Mouse (Mus musculus) midbrain, postnatal 0 days (tissue): Measurements from ENCODE around the gene Ifit1bl1. TPM values are rescaled to one million over a fixed set of nuclear protein-coding genes. Genes with fewer than 3 reads are reported as not detected.
"Not testable (repeated sequence)": the region's sequence is repeated elsewhere in the genome, so short reads cannot be mapped to it uniquely, and the experiment has no call there.

ENCODE experiments used
- ATAC-seq: fragments of 200-750 bp; cut with Nextera tagmentation; 2 replicates; pipeline ENCODE4 v1.8.0; 2017; ENCODE audit warnings: moderate number of reproducible peaks, mild to moderate bottlenecking, moderate TSS enrichment, moderate library complexity; ENCODE audit not compliant: low FRiP score
- DNase-seq: peaks from one replicate; pipeline ENCODE4 v3.0.0-alpha.2; 2015; ENCODE audit warnings: low spot score
- H3K27ac ChIP-seq: fragments of 300-500 bp; sonication (generic); 2 replicates; pipeline ENCODE4 v1.5.1; 2014; ENCODE audit warnings: low read depth, mild to moderate bottlenecking, low read length, mixed read lengths
- H3K27me3 ChIP-seq: fragments of 300-500 bp; sonication (generic); 2 replicates; pipeline ENCODE4 v1.6.1; 2014; ENCODE audit warnings: low read length, control low read depth, mixed read lengths; ENCODE audit not compliant: insufficient read depth
- H3K36me3 ChIP-seq: fragments of 300-500 bp; sonication (generic); 2 replicates; pipeline ENCODE4 v1.6.1; 2014; ENCODE audit warnings: low read length, control low read depth, mixed read lengths; ENCODE audit not compliant: insufficient read depth
- H3K4me1 ChIP-seq: fragments of 300-500 bp; sonication (generic); 2 replicates; pipeline ENCODE4 v1.6.1; 2014; ENCODE audit warnings: mild to moderate bottlenecking, control low read depth, antibody characterized with exemption, low read length, mixed read lengths; ENCODE audit not compliant: insufficient read depth
- H3K4me2 ChIP-seq: fragments of 300-500 bp; sonication (generic); 2 replicates; pipeline ENCODE4 v1.6.1; 2014; ENCODE audit warnings: low read depth, mild to moderate bottlenecking, low read length, mixed read lengths; ENCODE audit not compliant: poor library complexity, severe bottlenecking
- H3K4me3 ChIP-seq: fragments of 300-500 bp; sonication (generic); 2 replicates; pipeline ENCODE4 v1.5.1; 2014; ENCODE audit warnings: low read depth, mild to moderate bottlenecking, low read length, moderate library complexity
- H3K9ac ChIP-seq: fragments of 300-500 bp; sonication (generic); replicated peaks from 2 replicates; pipeline ENCODE4 v1.6.1; 2014; ENCODE audit warnings: mild to moderate bottlenecking, low read length, moderate library complexity, mixed read lengths; ENCODE audit not compliant: poor library complexity, severe bottlenecking
- H3K9me3 ChIP-seq: fragments of 300-500 bp; sonication (generic); 2 replicates; pipeline ENCODE4 v1.6.1; 2016; ENCODE audit warnings: low read length, control low read depth
- CTCF ChIP-seq: IDR thresholded peaks from 2 replicates; pipeline ENCODE4 v1.5.1; 2016; ENCODE audit warnings: antibody characterized with exemption, mild to moderate bottlenecking
- WGBS: fragments of 180-500 bp; shearing (Covaris S2); extraction: QIAGEN DNeasy Blood & Tissue Kit; methylation state at CpG from one replicate; pipeline ENCODE4 v1.1.7; 2014; 5-methylcytosine and 5-hydroxymethylcytosine counted together
- polyA plus RNA-seq: library from polyadenylated mRNA; unstranded; fragments of >200 nt; fragmentation: Nextera tagmentation; extraction: Ambion mirVana; gene quantifications from 2 replicates; pipeline ENCODE4 v1.2.1, GENCODE M21; 2015
- total RNA-seq: library from RNA; depleted of rRNA; stranded (reverse); fragments of >200 nt; gene quantifications from 2 replicates; pipeline ENCODE4 v1.2.3, GENCODE M21; 2014

Ifit1bl1 gene
- total and polyA plus RNA-seq, 2 experiments from 2014 or later, result 1.4 TPM

- 92% methylated on average over 5 of the region's 5 CpGs for WGBS
- H3K36me3 ChIP-seq, result no peaks in the 10 kb centered on the region
- H3K4me2 ChIP-seq, result no peak overlapping the region
- no peak overlapping the region for H3K27ac ChIP-seq
- no peaks in the 10 kb centered on the region for H3K27me3 ChIP-seq
- no peak for TF ChIP-seq CTCF
- no peaks in the 10 kb centered on the region for H3K4me1 ChIP-seq
- no peaks in the 10 kb centered on the region for H3K9me3 ChIP-seq
- DNase-seq, result no peak
- no peak overlapping the region for H3K9ac ChIP-seq
- no peak overlapping the region for H3K4me3 ChIP-seq
- no peak for ATAC-seq
Observed at GRCm38 (mm10) chr19:34620871-34621270, 19.1 kb upstream of the Ifit1bl1 start.

- H3K27ac ChIP-seq, ATAC-seq: not testable (repeated sequence)
Observed at GRCm38 (mm10) chr19:34612243-34613001, 10.7 kb upstream of the Ifit1bl1 start.

GRCm38 (mm10) chr19:34610118-34610517, 8.4 kb upstream of the Ifit1bl1 start:
- WGBS, result 72% methylated on average over 3 of the region's 3 CpGs
- not testable (repeated sequence) for ATAC-seq, DNase-seq, H3K9me3 ChIP-seq, H3K27me3 ChIP-seq, H3K4me2 ChIP-seq, H3K9ac ChIP-seq, H3K27ac ChIP-seq, H3K4me3 ChIP-seq, H3K36me3 ChIP-seq, H3K4me1 ChIP-seq

More at GRCm38 (mm10) chr19:34612243-34613001, 10.7 kb upstream of the Ifit1bl1 start:
- WGBS, result 88% methylated on average over 5 of the region's 11 CpGs
- not testable (repeated sequence) for H3K4me3 ChIP-seq, DNase-seq, H3K27me3 ChIP-seq, H3K9me3 ChIP-seq, H3K4me1 ChIP-seq, H3K36me3 ChIP-seq, H3K4me2 ChIP-seq, H3K9ac ChIP-seq

- not testable (repeated sequence) for H3K36me3 ChIP-seq, H3K4me3 ChIP-seq, H3K4me2 ChIP-seq, H3K27ac ChIP-seq, H3K9ac ChIP-seq, H3K27me3 ChIP-seq, H3K9me3 ChIP-seq, H3K4me1 ChIP-seq
- ATAC-seq (peak; percentile 50), DNase-seq (peak; percentile 53)
- WGBS, result 52% methylated on average over 4 of the region's 4 CpGs
Observed at GRCm38 (mm10) chr19:34607237-34608051, 5.7 kb upstream of the Ifit1bl1 start, which contains the start of gene Ifit3b. TSS of gene Ifit3b (plus strand) at chr19:34607970.

- Histone ChIP-seq H3K4me2 (no peak overlapping the region), H3K4me3 (no peak overlapping the region), H3K27ac (no peak overlapping the region), H3K27me3 (no peaks in the 10 kb centered on the region), H3K36me3 (no peaks in the 10 kb centered on the region), H3K9ac (no peak overlapping the region), H3K9me3 (no peaks in the 10 kb centered on the region), H3K4me1 (no peaks in the 10 kb centered on the region)
- TF ChIP-seq CTCF, result no peak
- DNase-seq (no peak), ATAC-seq (no peak)
- 89% methylated on average over 3 of the region's 3 CpGs for WGBS
Observed at GRCm38 (mm10) chr19:34605472-34605871, 3.7 kb upstream of the Ifit1bl1 start.

- not testable (repeated sequence) for H3K36me3 ChIP-seq, H3K4me1 ChIP-seq, H3K4me2 ChIP-seq, H3K27ac ChIP-seq, H3K4me3 ChIP-seq, H3K9ac ChIP-seq, DNase-seq, ATAC-seq, H3K27me3 ChIP-seq, H3K9me3 ChIP-seq
Observed at GRCm38 (mm10) chr19:34599250-34599649, 2.5 kb downstream of the Ifit1bl1 start.
